In genomic region chr4:15534739-15535138, GRCm38 (mm10) we compare ENCODE assay signal across 22 mouse cellular contexts.
A peak's percentile ranks its signal among the peaks of the same experiment; 100 is the strongest.
DNase-seq lines count a peak whose midpoint lies in the region; ATAC-seq and TF ChIP-seq lines count a peak whose summit lies in the region.
"Had no signal": no experiment of that assay in that cellular context is flagged by ENCODE, and none has a peak within 500 bp of the region (broad histone marks: within the 10 kb centered on the region; RNA-seq: fewer than 3 reads in every experiment).

No protein-coding gene starts in this region.

- no peaks in the 10 kb centered on the region for H3K36me3 ChIP-seq in midbrain, embryonic 13.5 days
- H3K36me3 ChIP-seq in midbrain, embryonic 10.5 days, result no peaks in the 10 kb centered on the region
- H3K36me3 ChIP-seq in midbrain, postnatal 0 days (ENCODE audit: insufficient read depth, low read length), result no peaks in the 10 kb centered on the region
- H3K36me3 ChIP-seq: embryonic facial prominence, embryonic 13.5 days; heart, embryonic 13.5 days; limb, embryonic 15.5 days had no signal

- no peaks in the 10 kb centered on the region for H3K27me3 ChIP-seq in midbrain, embryonic 13.5 days
- no peaks in the 10 kb centered on the region for H3K27me3 ChIP-seq in midbrain, embryonic 10.5 days (ENCODE audit: low read depth, poor library complexity, severe bottlenecking)
- no peaks in the 10 kb centered on the region for H3K27me3 ChIP-seq in midbrain, postnatal 0 days (ENCODE audit: insufficient read depth, low read length)
- H3K27me3 ChIP-seq: embryonic facial prominence, embryonic 13.5 days; heart, embryonic 13.5 days; limb, embryonic 15.5 days had no signal

- intact Hi-C loops in heart, postnatal 10 days (cut with DNase I), result no loop called here

- DNase-seq in embryo, embryonic 10.5 days (ENCODE audit: low spot score), result peak; percentile 19
- DNase-seq in embryo, embryonic 10 days (ENCODE audit: low spot score), result no peak
- DNase-seq in midbrain, embryonic 10.5 days (ENCODE audit: low spot score), result no peak
- DNase-seq in midbrain, postnatal 0 days (ENCODE audit: low spot score), result peak; percentile 5
- DNase-seq in heart, postnatal 10 days, result no peak
- DNase-seq in spleen, adult 12 weeks (ENCODE audit: low spot score), result no peak
- no peak for DNase-seq in heart, postnatal 4 days
- DNase-seq: adrenal gland, adult 2 months; cerebellum, adult 8-10 months; forebrain, postnatal 0 days; gastrocnemius, adult 2 months; heart, postnatal 36 days; kidney, postnatal 10 days; right cerebral cortex, adult 18-20 months; thymus, postnatal 25 days had no signal

- no peaks in the 10 kb centered on the region for H3K4me1 ChIP-seq in midbrain, embryonic 13.5 days (replicated peaks)
- no peaks in the 10 kb centered on the region for H3K4me1 ChIP-seq in midbrain, embryonic 10.5 days
- no peaks in the 10 kb centered on the region for H3K4me1 ChIP-seq in midbrain, postnatal 0 days (ENCODE audit: insufficient read depth, low read length)
- H3K4me1 ChIP-seq: embryonic facial prominence, embryonic 13.5 days; heart, embryonic 13.5 days; limb, embryonic 15.5 days had no signal

- no peak overlapping the region for H3K4me3 ChIP-seq in midbrain, embryonic 13.5 days (replicated peaks)
- H3K4me3 ChIP-seq in midbrain, embryonic 10.5 days, result no peak overlapping the region
- no peak overlapping the region for H3K4me3 ChIP-seq in midbrain, postnatal 0 days (ENCODE audit: low read depth, low read length)
- H3K4me3 ChIP-seq: embryonic facial prominence, embryonic 13.5 days; gastrocnemius, adult 2 months; heart, embryonic 13.5 days; layer of hippocampus, adult 2 months; limb, embryonic 15.5 days had no signal

- no peak overlapping the region for H3K27ac ChIP-seq in midbrain, embryonic 13.5 days
- no peak overlapping the region for H3K27ac ChIP-seq in midbrain, embryonic 10.5 days (replicated peaks)
- H3K27ac ChIP-seq in midbrain, postnatal 0 days (ENCODE audit: low read depth, low read length), result no peak overlapping the region
- H3K27ac ChIP-seq: embryonic facial prominence, embryonic 13.5 days; gastrocnemius, adult 2 months; heart, embryonic 13.5 days; layer of hippocampus, adult 2 months; limb, embryonic 15.5 days had no signal

- H3K9ac ChIP-seq in midbrain, embryonic 13.5 days (replicated peaks), result no peak overlapping the region
- H3K9ac ChIP-seq in midbrain, postnatal 0 days (replicated peaks; ENCODE audit: low read length, poor library complexity, severe bottlenecking), result no peak overlapping the region
- H3K9ac ChIP-seq: embryonic facial prominence, embryonic 13.5 days; forebrain, postnatal 0 days; heart, embryonic 13.5 days; limb, embryonic 15.5 days had no signal

- peak; percentile 45; the same call in 1 of the 2 replicates for ATAC-seq in midbrain, embryonic 13.5 days
- no peak for ATAC-seq in midbrain, postnatal 0 days (ENCODE audit: low FRiP score)
- ATAC-seq: forebrain, postnatal 0 days; intestine, embryonic 16.5 days; lung, postnatal 0 days had no signal

- no peak overlapping the region for H3K4me2 ChIP-seq in midbrain, embryonic 13.5 days (replicated peaks)
- no peak overlapping the region for H3K4me2 ChIP-seq in midbrain, postnatal 0 days (ENCODE audit: low read depth, low read length, poor library complexity, severe bottlenecking)
- H3K4me2 ChIP-seq: embryonic facial prominence, embryonic 13.5 days; heart, embryonic 13.5 days; limb, embryonic 15.5 days had no signal

- no peak for TF ChIP-seq CTCF in midbrain, postnatal 0 days (IDR thresholded peaks at IDR 0.05)

- 32% methylated on average over 1 of the region's 1 CpGs for WGBS in midbrain, embryonic 13.5 days
- 79% methylated on average over 1 of the region's 1 CpGs for WGBS in midbrain, embryonic 10.5 days
- 64% methylated on average over 1 of the region's 1 CpGs for WGBS in midbrain, postnatal 0 days

- H3K9me3 ChIP-seq in midbrain, embryonic 13.5 days, result no peaks in the 10 kb centered on the region
- H3K9me3 ChIP-seq in midbrain, embryonic 10.5 days (replicated peaks), result no peaks in the 10 kb centered on the region
- no peaks in the 10 kb centered on the region for H3K9me3 ChIP-seq in midbrain, postnatal 0 days (ENCODE audit: low read length)
- H3K9me3 ChIP-seq: embryonic facial prominence, embryonic 13.5 days; heart, embryonic 13.5 days; limb, embryonic 15.5 days had no signal

Comparison
In these comparisons a context has a peak if more than half of its experiments do, and no peak if none do; other contexts are left out.
1. DNase-seq: peak in embryo, embryonic 10.5 days (single experiment) and midbrain, postnatal 0 days (single experiment); none in embryo, embryonic 10 days (single experiment), midbrain, embryonic 10.5 days (single experiment), heart, postnatal 10 days (0 of 2), spleen, adult 12 weeks (single experiment) and heart, postnatal 4 days (single experiment).